In the genomic region with DNA sequence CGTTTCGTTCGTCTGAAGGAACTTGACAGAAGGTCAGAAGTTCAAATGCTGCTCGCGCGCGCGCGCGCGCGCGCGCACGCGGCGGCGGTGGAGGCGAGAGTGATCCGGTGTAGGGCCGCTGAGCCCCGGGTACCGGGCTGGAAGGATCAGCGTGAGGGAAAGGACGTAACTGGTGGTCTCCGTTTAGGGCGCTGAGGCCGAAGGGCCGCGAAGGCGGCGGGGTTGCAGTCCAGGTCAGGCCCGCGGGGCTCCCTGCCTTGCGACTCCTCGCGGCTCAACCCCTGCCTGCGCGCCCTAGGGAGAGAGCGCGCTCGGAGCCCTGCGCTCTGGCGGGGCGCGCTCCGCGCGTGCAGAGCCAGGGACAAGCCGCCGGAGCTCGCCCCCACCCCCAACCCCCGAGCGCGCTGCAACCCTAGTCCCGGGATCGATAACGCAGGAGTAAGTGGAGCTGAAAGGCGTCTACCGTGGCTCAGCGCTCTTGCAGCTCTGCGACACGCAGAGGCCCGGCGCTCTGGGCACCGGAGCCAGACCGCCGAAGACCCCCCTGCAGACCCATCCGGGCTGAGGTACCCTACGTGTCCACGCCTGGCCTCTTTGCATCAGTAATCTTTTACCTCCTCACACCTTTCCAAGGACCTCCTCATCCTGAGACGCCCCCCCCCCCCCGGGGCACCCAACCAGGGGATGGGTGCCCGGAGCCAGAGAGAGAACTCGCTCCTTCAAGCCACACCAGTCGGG, we compare ENCODE assay signal across 9 mouse cellular contexts. TPM values are rescaled to one million over a fixed set of nuclear protein-coding genes. Genes with fewer than 3 reads are reported as not detected.
DNase-seq lines count a peak whose midpoint lies in the region; ATAC-seq and TF ChIP-seq lines count a peak whose summit lies in the region.
"Had no signal": no experiment of that assay in that cellular context is flagged by ENCODE, and none has a peak within 500 bp of the region (broad histone marks: within the 10 kb centered on the region; RNA-seq: fewer than 3 reads in every experiment).

No protein-coding gene starts in this region.

- H3K27me3 ChIP-seq in heart, embryonic 14.5 days (ENCODE audit: control insufficient read depth, insufficient read depth, low read length), result peaks cover 99% of the 10 kb centered on the region
- H3K27me3 ChIP-seq in heart, embryonic 15.5 days, result peaks cover 100% of the 10 kb centered on the region
- peaks cover 90% of the 10 kb centered on the region for H3K27me3 ChIP-seq in neural tube, embryonic 11.5 days (ENCODE audit: control insufficient read depth, insufficient read depth, low read length)

- H3K9me3 ChIP-seq in heart, embryonic 14.5 days (ENCODE audit: control insufficient read depth, low read length), result no peaks in the 10 kb centered on the region
- no peaks in the 10 kb centered on the region for H3K9me3 ChIP-seq in heart, embryonic 15.5 days (replicated peaks)
- no peaks in the 10 kb centered on the region for H3K9me3 ChIP-seq in neural tube, embryonic 11.5 days (ENCODE audit: control insufficient read depth, low read length)

- H3K4me3 ChIP-seq in heart, embryonic 14.5 days (ENCODE audit: control insufficient read depth in 1 of 2, insufficient read depth in 1 of 2, low read depth in 1 of 2, low read length in 2 of 2), result peak overlapping the region; percentile 49 to 50
- peak overlapping the region; percentile 46 for H3K4me3 ChIP-seq in bone marrow macrophage, adult 2 months (ENCODE audit: insufficient read depth, low read length)
- H3K4me3 ChIP-seq in heart, embryonic 15.5 days, result peak overlapping the region; percentile 52
- peak overlapping the region; percentile 41 for H3K4me3 ChIP-seq in neural tube, embryonic 11.5 days (ENCODE audit: low read depth, low read length)

- no peak for TF ChIP-seq POLR2A in bone marrow macrophage, adult 2 months (IDR thresholded peaks at IDR 0.05; ENCODE audit: borderline replicate concordance, low read depth, low read length)

- 0 out of 2 replicates have a peak, but pooled peaks have one; percentile 51 for ATAC-seq in heart, embryonic 14.5 days (ENCODE audit: insufficient number of reproducible peaks, insufficient read depth, low FRiP score, low read depth)
- ATAC-seq in heart, embryonic 15.5 days (replicated peaks; ENCODE audit: insufficient number of reproducible peaks, insufficient read depth, low FRiP score, low read depth), result no peak
- ATAC-seq in neural tube, embryonic 11.5 days (ENCODE audit: insufficient read depth, low FRiP score, low TSS enrichment), result peak; percentile 40; the same call in 1 of the 2 replicates
- ATAC-seq: Patski had no signal

- peaks cover 2 to 22% of the 10 kb centered on the region in 2 experiments; a peak in 3 of 4 replicates for H3K4me1 ChIP-seq in heart, embryonic 14.5 days (ENCODE audit: control insufficient read depth in 2 of 2, insufficient read depth in 2 of 2, low read length in 2 of 2)
- H3K4me1 ChIP-seq in bone marrow macrophage, adult 2 months (ENCODE audit: control insufficient read depth, insufficient read depth, low read length), result no peaks in the 10 kb centered on the region
- peaks cover 39% of the 10 kb centered on the region for H3K4me1 ChIP-seq in heart, embryonic 15.5 days (replicated peaks)
- H3K4me1 ChIP-seq in neural tube, embryonic 11.5 days (ENCODE audit: control insufficient read depth, insufficient read depth, low read length), result peaks cover 9% of the 10 kb centered on the region

- H3K27ac ChIP-seq in heart, embryonic 14.5 days (replicated peaks in 1 of 2; ENCODE audit: control insufficient read depth in 1 of 2, insufficient read depth in 1 of 2, low read depth in 2 of 2, low read length in 2 of 2), result no peak overlapping the region
- H3K27ac ChIP-seq in bone marrow macrophage, adult 2 months (ENCODE audit: insufficient read depth, low read depth, low read length), result no peak overlapping the region
- H3K27ac ChIP-seq in heart, embryonic 15.5 days, result no peak overlapping the region
- H3K27ac ChIP-seq in neural tube, embryonic 11.5 days (ENCODE audit: low read depth, low read length), result no peak overlapping the region

- peak overlapping the region; percentile 88 for H3K4me2 ChIP-seq in heart, embryonic 14.5 days (ENCODE audit: low read length)
- H3K4me2 ChIP-seq in heart, embryonic 15.5 days, result peak overlapping the region; percentile 89
- H3K4me2 ChIP-seq in neural tube, embryonic 11.5 days (ENCODE audit: low read depth), result peak overlapping the region; percentile 73

- H3K9ac ChIP-seq in heart, embryonic 14.5 days (ENCODE audit: low read length), result no peak overlapping the region
- H3K9ac ChIP-seq in heart, embryonic 15.5 days, result 0 out of 2 replicates have a peak overlapping the region, but pooled peaks have one; percentile 31
- peak overlapping the region; percentile 28 for H3K9ac ChIP-seq in neural tube, embryonic 11.5 days (ENCODE audit: low read length)

- under 1% methylated on average over 69 of the region's 76 CpGs for WGBS in heart, embryonic 14.5 days
- WGBS in heart, embryonic 15.5 days, result under 1% methylated on average over 74 of the region's 76 CpGs
- 0% methylated on average over 69 of the region's 76 CpGs for WGBS in neural tube, embryonic 11.5 days

- H3K36me3 ChIP-seq in heart, embryonic 14.5 days (ENCODE audit: control insufficient read depth, insufficient read depth, low read length), result no peaks in the 10 kb centered on the region
- H3K36me3 ChIP-seq in heart, embryonic 15.5 days, result no peaks in the 10 kb centered on the region
- H3K36me3 ChIP-seq in neural tube, embryonic 11.5 days (ENCODE audit: control insufficient read depth, insufficient read depth, low read length), result no peaks in the 10 kb centered on the region

- TF ChIP-seq CTCF in bone marrow macrophage, adult 2 months (IDR thresholded peaks at IDR 0.05; ENCODE audit: low read depth, low read length), result no peak

- no peak for DNase-seq in heart, postnatal 4 days
- DNase-seq in kidney, postnatal 36 days, result peak; percentile 19 to 59
- peak; percentile 58 for DNase-seq in neural tube, embryonic 11.5 days (ENCODE audit: low spot score)
- no peak for DNase-seq in gastrocnemius, postnatal 4 days (ENCODE audit: low spot score in 2 of 2)
- DNase-seq in B cell, adult 2 months, result no peak

RNA-seq across cellular contexts. Expression of gene Shh, which starts 2.5 kb away (rescaled TPM):
- not detected in 2 replicates for polyA plus RNA-seq in heart, embryonic 14.5 days (2014; fragmentation: Nextera tagmentation; extraction: Ambion mirVana)
- not detected for total RNA-seq in heart, postnatal 4 days (2021)
- polyA plus RNA-seq in bone marrow macrophage, adult 2 months (2012; ENCODE audit: insufficient read depth, insufficient read length, missing spikeins), result not detected in 2 replicates
- 0.34 and 0.71 TPM in 2 replicates for polyA plus RNA-seq in heart, embryonic 15.5 days (2015; fragmentation: Nextera tagmentation; extraction: Ambion mirVana)
- 1.9 and 2.5 TPM in 2 replicates for polyA plus RNA-seq in neural tube, embryonic 11.5 days (2014; fragmentation: Nextera tagmentation; extraction: Ambion mirVana)
- not detected for total RNA-seq in gastrocnemius, postnatal 4 days (2021)

Comparison
In these comparisons a context has a peak if more than half of its experiments do, and no peak if none do; other contexts are left out.
1. DNase-seq: peak in kidney, postnatal 36 days (2 of 2) and neural tube, embryonic 11.5 days (single experiment); none in heart, postnatal 4 days (single experiment), gastrocnemius, postnatal 4 days (0 of 2) and B cell, adult 2 months (0 of 2).
2. Peak in every context shown above with its lines, with median percentiles within 50 percentile points of each other: H3K4me2 ChIP-seq and H3K4me3 ChIP-seq.